Mouse (Mus musculus) cortical plate, adult 2 months (tissue): ENCODE data around the gene Tnfrsf1a. TPM values are rescaled to one million over a fixed set of nuclear protein-coding genes. Genes with fewer than 3 reads are reported as not detected.

Source experiments
- H3K27ac ChIP-seq: fragments of 200-500 bp; 2 replicates; pipeline ENCODE4 v1.5.1; 2012; ENCODE audit warnings: low read length, control low read depth, inconsistent platforms; ENCODE audit not compliant: insufficient read depth
- H3K4me1 ChIP-seq: fragments of 200-500 bp; 2 replicates; pipeline ENCODE4 v1.6.1; 2011; ENCODE audit warnings: low read length; ENCODE audit not compliant: control insufficient read depth, insufficient read depth
- H3K4me3 ChIP-seq: fragments of 200-500 bp; 2 replicates; pipeline ENCODE4 v1.5.1; 2011; ENCODE audit warnings: mild to moderate bottlenecking, low read length, control low read depth; ENCODE audit not compliant: insufficient read depth
- CTCF ChIP-seq: fragments of 200-500 bp; IDR thresholded peaks from 2 replicates; pipeline ENCODE4 v1.5.1; 2011; ENCODE audit warnings: mild to moderate bottlenecking, control low read depth, low read length; ENCODE audit not compliant: insufficient read depth; ENCODE audit errors: extremely low read depth
- POLR2A ChIP-seq: fragments of 200-500 bp; IDR thresholded peaks from 2 replicates; pipeline ENCODE4 v1.6.1; 2011; ENCODE audit warnings: mild to moderate bottlenecking, low read length, control low read depth; ENCODE audit not compliant: insufficient read depth; ENCODE audit errors: extremely low read depth
- polyA plus RNA-seq: library from polyadenylated mRNA; depleted of rRNA; stranded (reverse); fragments of >200 nt; gene quantifications from 2 replicates; pipeline ENCODE4 v1.2.3, GENCODE M21; 2012; rRNA removed

The Tnfrsf1a gene
- polyA plus RNA-seq, 1 experiment: 14.9 TPM

DNA sequence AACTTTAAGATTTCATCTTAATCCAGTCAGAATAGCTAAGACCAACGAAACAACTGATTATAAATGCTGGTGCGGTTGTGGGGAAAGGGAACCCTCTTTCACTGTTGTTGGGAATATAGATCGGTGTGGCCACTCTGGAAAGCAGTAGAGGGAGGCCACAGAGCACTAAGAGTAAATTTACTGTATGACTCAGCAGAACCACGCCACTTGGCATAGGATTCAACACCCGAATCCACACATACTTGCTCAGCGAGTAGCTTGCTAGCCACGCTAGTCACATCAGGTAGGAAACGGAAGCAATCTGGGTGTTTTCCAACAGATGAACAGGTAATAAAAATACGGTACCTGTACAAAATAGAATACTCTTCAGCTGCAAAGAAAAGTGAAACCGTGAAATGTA, 58.5 kb downstream of the Tnfrsf1a start:
- no peak overlapping the region for H3K4me3 ChIP-seq
- H3K27ac ChIP-seq: no peak overlapping the region
- no peak for TF ChIP-seq CTCF
- no peak for TF ChIP-seq POLR2A
- H3K4me1 ChIP-seq: no peaks in the 10 kb centered on the region

DNA sequence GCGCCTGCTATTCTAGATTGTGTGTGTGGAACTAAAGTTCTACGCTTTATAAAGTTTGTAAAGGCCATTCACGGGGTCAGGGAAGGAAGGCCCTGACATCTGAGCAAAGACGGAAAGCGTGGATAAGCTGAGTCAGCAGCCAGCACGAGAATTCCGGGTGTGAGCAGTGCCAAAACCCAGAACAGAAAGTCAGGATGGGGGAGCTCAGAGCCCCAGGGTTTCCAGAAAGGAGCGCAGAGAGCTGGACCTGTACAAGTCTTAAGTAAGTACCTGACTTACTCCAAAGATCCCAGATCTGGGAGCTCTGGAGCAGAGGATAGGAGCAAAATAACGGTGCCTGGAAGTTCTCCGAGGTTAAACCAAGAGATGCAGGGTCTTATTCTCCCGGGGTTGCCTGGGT, 61.4 kb downstream of the Tnfrsf1a start:
- H3K27ac ChIP-seq: no peak overlapping the region
- TF ChIP-seq POLR2A (no peak), CTCF (no peak)
- no peaks in the 10 kb centered on the region for H3K4me1 ChIP-seq
- H3K4me3 ChIP-seq: no peak overlapping the region

DNA sequence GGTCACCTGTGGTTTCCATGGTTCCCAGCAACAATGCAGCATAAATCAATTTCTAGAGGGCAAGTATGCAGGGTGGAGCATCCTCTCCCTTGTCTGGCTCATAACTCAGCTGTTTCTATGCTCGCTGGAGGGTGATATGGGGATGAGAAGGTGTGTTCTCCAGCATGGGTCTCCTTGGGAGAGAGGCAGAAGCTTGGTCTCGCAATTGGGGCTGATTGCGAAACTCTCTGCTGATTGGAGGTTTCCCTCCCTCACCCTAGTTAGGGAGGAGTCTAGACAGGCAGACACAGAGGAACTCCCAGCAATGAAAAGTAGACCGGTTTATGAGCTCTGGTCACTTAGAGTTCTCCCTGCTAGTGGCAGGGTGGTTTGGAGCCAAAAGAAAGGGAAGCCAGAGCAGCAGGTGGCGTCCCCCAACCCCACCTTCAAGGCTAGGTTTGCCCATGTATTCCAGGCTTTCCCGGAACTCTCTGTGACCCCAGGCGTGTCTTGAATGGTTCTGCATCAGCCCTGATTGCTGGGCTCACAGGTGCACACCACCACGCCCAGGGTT, 61.9 kb downstream of the Tnfrsf1a start:
- Histone ChIP-seq H3K4me3 (no peak overlapping the region), H3K4me1 (no peaks in the 10 kb centered on the region), H3K27ac (no peak overlapping the region)
- TF ChIP-seq POLR2A: no peak
- no peak for TF ChIP-seq CTCF

DNA sequence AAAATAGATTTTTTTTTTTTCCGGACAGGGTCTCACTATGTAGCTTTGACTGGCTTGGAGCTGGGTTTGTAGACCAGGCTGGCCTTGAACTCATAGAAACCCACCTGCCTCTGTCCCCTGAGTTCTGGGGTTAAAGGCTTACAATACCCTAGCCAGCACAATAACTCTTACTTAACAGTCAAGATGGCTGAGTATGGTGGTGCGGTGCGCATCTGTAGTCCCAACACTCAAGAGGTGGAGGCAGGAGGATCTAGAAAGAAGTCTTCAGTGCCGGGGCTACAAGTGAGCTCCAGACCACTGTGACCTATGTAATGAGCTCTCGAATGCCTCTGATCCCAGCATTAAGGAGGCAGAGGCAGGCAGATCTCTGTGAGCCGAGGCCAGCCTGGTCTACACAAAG, 62.5 kb downstream of the Tnfrsf1a start:
- H3K27ac ChIP-seq: no peak overlapping the region
- H3K4me3 ChIP-seq: no peak overlapping the region
- no peak for TF ChIP-seq POLR2A
- TF ChIP-seq CTCF: no peak
- H3K4me1 ChIP-seq: no peaks in the 10 kb centered on the region

Other genes starting within 250 kb of the Tnfrsf1a start
- gene Nop2, start 217.5 kb upstream of the Tnfrsf1a start, polyA plus RNA-seq: 20.0 and 21.5 TPM in 2 replicates
- 96.9 and 97.6 TPM in 2 replicates for gene Iffo1, start 204.1 kb upstream of the Tnfrsf1a start, polyA plus RNA-seq
- gene Gapdh, start 182.9 kb upstream of the Tnfrsf1a start, polyA plus RNA-seq: 4,394 and 4,549 TPM in 2 replicates
- 53.5 and 58.3 TPM in 2 replicates for gene Ncapd2, start 157.7 kb upstream of the Tnfrsf1a start, polyA plus RNA-seq
- 51.2 and 52.9 TPM in 2 replicates for gene Mrpl51, start 157.6 kb upstream of the Tnfrsf1a start, polyA plus RNA-seq
- 169 and 175 TPM in 2 replicates for gene Vamp1, start 133.8 kb upstream of the Tnfrsf1a start, polyA plus RNA-seq
- gene Tapbpl, start 117.5 kb upstream of the Tnfrsf1a start, polyA plus RNA-seq: 6.4 and 6.7 TPM in 2 replicates
- 0.06 TPM in 1 of 2 replicates, not detected in the other for gene Cd27, start 112.4 kb upstream of the Tnfrsf1a start, polyA plus RNA-seq
- gene Tuba3a, start 63.3 kb upstream of the Tnfrsf1a start, polyA plus RNA-seq: not detected in 2 replicates
- gene Ltbr, start 35.5 kb upstream of the Tnfrsf1a start, polyA plus RNA-seq: 10.3 and 10.8 TPM in 2 replicates
- 4.0 and 4.7 TPM in 2 replicates for gene Scnn1a, start 28.7 kb upstream of the Tnfrsf1a start, polyA plus RNA-seq
- gene Plekhg6, start 31.4 kb downstream of the Tnfrsf1a start, polyA plus RNA-seq: 0.11 and 0.23 TPM in 2 replicates
- 88.3 and 105 TPM in 2 replicates for gene Cd9, start 145.4 kb downstream of the Tnfrsf1a start, polyA plus RNA-seq
- gene Vwf, start 197.4 kb downstream of the Tnfrsf1a start, polyA plus RNA-seq: 19.9 and 22.9 TPM in 2 replicates